ENCODE assay signal across 9 mouse cellular contexts in the genomic region with DNA sequence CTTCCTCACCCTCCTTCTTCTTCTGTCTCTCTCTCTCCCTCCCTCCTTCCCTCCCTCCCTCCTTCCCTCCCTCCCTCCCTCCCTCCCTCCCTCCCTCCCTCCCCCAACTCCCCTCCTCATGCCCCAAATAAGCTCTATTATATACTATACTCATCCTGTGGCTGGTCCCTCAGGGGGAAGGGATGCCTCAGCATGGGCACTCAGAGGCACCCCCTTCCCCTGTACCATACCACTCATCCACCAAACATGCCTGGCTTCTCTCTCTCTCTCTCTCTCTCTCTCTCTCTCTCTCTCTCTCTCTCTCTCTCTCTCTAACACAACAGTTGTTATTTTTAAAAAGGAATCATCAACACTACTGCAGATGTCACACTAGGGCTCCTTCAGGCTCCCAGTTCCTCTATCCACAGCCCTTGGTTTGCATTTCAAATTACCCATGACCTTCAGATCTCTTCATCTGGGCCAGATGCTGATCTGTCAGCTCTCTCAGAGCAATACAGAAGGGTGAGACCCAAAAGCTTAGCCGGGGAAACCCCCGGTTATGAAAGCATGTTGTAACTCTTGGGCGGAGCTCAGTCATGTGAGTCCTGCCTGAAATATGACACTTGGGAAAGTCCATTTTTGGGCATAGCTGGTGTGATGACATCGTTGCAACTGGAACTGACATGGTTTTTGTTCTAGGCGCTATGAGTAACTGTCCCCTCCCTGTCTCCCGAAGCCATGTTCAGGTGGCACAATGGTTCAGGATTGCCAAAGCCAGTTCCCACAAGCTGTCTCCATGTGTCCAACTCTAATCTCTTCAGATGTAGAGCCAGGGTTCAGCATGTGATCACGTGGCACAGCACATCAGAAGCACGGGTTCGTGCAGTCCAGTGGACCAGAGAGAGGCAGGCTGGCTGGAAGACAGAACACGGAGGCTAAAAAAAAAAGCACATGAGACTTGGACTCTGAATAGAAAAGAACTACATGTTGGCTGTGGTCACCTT. TPM values are rescaled to one million over a fixed set of nuclear protein-coding genes. Genes with fewer than 3 reads are reported as not detected.
DNase-seq lines count a peak whose midpoint lies in the region; ATAC-seq and TF ChIP-seq lines count a peak whose summit lies in the region.
"Had no signal": no experiment of that assay in that cellular context is flagged by ENCODE, and none has a peak within 500 bp of the region (broad histone marks: within the 10 kb centered on the region; RNA-seq: fewer than 3 reads in every experiment).

No protein-coding gene starts in this region.

- H3K9me3 ChIP-seq in hindbrain, embryonic 10.5 days, result no peaks in the 10 kb centered on the region
- no peaks in the 10 kb centered on the region for H3K9me3 ChIP-seq in hindbrain, embryonic 12.5 days (replicated peaks)
- no peaks in the 10 kb centered on the region for H3K9me3 ChIP-seq in heart, embryonic 16.5 days (replicated peaks; ENCODE audit: control insufficient read depth, low read length)
- no peaks in the 10 kb centered on the region for H3K9me3 ChIP-seq in lung, embryonic 14.5 days (ENCODE audit: low read depth, low read length)
- H3K9me3 ChIP-seq: midbrain, embryonic 12.5 days had no signal

- no peak for TF ChIP-seq CTCF in lung, embryonic 14.5 days (IDR thresholded peaks at IDR 0.05; ENCODE audit: low read depth)

- no peak overlapping the region for H3K9ac ChIP-seq in hindbrain, embryonic 12.5 days
- no peak overlapping the region; the same call in 1 of the 2 replicates for H3K9ac ChIP-seq in heart, embryonic 16.5 days (ENCODE audit: low read length)
- H3K9ac ChIP-seq in lung, embryonic 14.5 days, result no peak overlapping the region
- H3K9ac ChIP-seq: midbrain, embryonic 12.5 days had no signal

- H3K4me2 ChIP-seq in hindbrain, embryonic 12.5 days (replicated peaks), result no peak overlapping the region
- no peak overlapping the region for H3K4me2 ChIP-seq in heart, embryonic 16.5 days (ENCODE audit: low read depth, low read length)
- H3K4me2 ChIP-seq in lung, embryonic 14.5 days, result peak overlapping the region; percentile 23; the same call in 1 of the 2 replicates
- H3K4me2 ChIP-seq: midbrain, embryonic 12.5 days had no signal

- H3K27ac ChIP-seq in hindbrain, embryonic 10.5 days, result no peak overlapping the region
- H3K27ac ChIP-seq in hindbrain, embryonic 12.5 days, result no peak overlapping the region
- no peak overlapping the region for H3K27ac ChIP-seq in heart, embryonic 16.5 days (ENCODE audit: low read length)
- H3K27ac ChIP-seq in lung, embryonic 14.5 days (ENCODE audit: low read depth), result no peak overlapping the region
- H3K27ac ChIP-seq: midbrain, embryonic 12.5 days had no signal

- no peak for ATAC-seq in hindbrain, embryonic 12.5 days (ENCODE audit: low FRiP score)
- peak; percentile 99 for ATAC-seq in activated CD4-positive, CD25-positive, alpha-beta regulatory T cell, adult 4 months
- ATAC-seq in heart, embryonic 16.5 days (replicated peaks; ENCODE audit: extremely low read depth, insufficient read depth, low FRiP score), result 0 out of 2 replicates have a peak, but pooled peaks have one; percentile 32
- ATAC-seq in lung, embryonic 14.5 days (ENCODE audit: insufficient read depth), result peak; percentile 79

- no peak overlapping the region for H3K4me3 ChIP-seq in hindbrain, embryonic 10.5 days
- no peak overlapping the region for H3K4me3 ChIP-seq in hindbrain, embryonic 12.5 days
- no peak overlapping the region for H3K4me3 ChIP-seq in heart, embryonic 16.5 days (ENCODE audit: low read length)
- no peak overlapping the region for H3K4me3 ChIP-seq in lung, embryonic 14.5 days (ENCODE audit: low read depth, low read length)
- H3K4me3 ChIP-seq: midbrain, embryonic 12.5 days had no signal

- 81% methylated on average over 10 of the region's 10 CpGs for WGBS in hindbrain, embryonic 10.5 days
- WGBS in hindbrain, embryonic 12.5 days, result 77% methylated on average over 10 of the region's 10 CpGs
- WGBS in heart, embryonic 16.5 days, result 67% methylated on average over 10 of the region's 10 CpGs
- WGBS in lung, embryonic 14.5 days, result 58% methylated on average over 10 of the region's 10 CpGs

- intact Hi-C loops in left cerebral cortex, postnatal 4 days (cut with DNase I), result no loop called here

- no peaks in the 10 kb centered on the region for H3K36me3 ChIP-seq in hindbrain, embryonic 10.5 days
- H3K36me3 ChIP-seq in hindbrain, embryonic 12.5 days, result no peaks in the 10 kb centered on the region
- no peaks in the 10 kb centered on the region for H3K36me3 ChIP-seq in heart, embryonic 16.5 days (ENCODE audit: control insufficient read depth, insufficient read depth)
- no peaks in the 10 kb centered on the region for H3K36me3 ChIP-seq in lung, embryonic 14.5 days (ENCODE audit: insufficient read depth)
- H3K36me3 ChIP-seq: midbrain, embryonic 12.5 days had no signal

- H3K4me1 ChIP-seq in hindbrain, embryonic 10.5 days (replicated peaks), result peaks cover 6% of the 10 kb centered on the region; the same call in 1 of the 2 replicates
- H3K4me1 ChIP-seq in hindbrain, embryonic 12.5 days, result no peaks in the 10 kb centered on the region
- H3K4me1 ChIP-seq in heart, embryonic 16.5 days (ENCODE audit: control insufficient read depth, insufficient read depth, low read length), result peaks cover 5% of the 10 kb centered on the region
- 0 out of 2 replicates have a peak, but pooled peaks cover 2% of the 10 kb centered on the region for H3K4me1 ChIP-seq in lung, embryonic 14.5 days (ENCODE audit: insufficient read depth)
- H3K4me1 ChIP-seq: midbrain, embryonic 12.5 days had no signal

- DNase-seq in hindbrain, embryonic 10.5 days (ENCODE audit: low spot score), result peak; percentile 11
- peak; percentile 86 for DNase-seq in lung, embryonic 14.5 days
- DNase-seq in spleen, postnatal 36 days (ENCODE audit: low spot score in 2 of 2), result peak; percentile 91 to 94
- DNase-seq in layer of hippocampus, adult 9-10 months (ENCODE audit: low spot score), result no peak
- DNase-seq in left cerebral cortex, postnatal 4 days, result no peak

- no peaks in the 10 kb centered on the region for H3K27me3 ChIP-seq in hindbrain, embryonic 10.5 days (ENCODE audit: insufficient read depth, poor library complexity, severe bottlenecking)
- H3K27me3 ChIP-seq in hindbrain, embryonic 12.5 days, result no peaks in the 10 kb centered on the region
- no peaks in the 10 kb centered on the region for H3K27me3 ChIP-seq in heart, embryonic 16.5 days (ENCODE audit: control insufficient read depth, insufficient read depth, low read length)
- H3K27me3 ChIP-seq in lung, embryonic 14.5 days (ENCODE audit: insufficient read depth, low read length), result no peaks in the 10 kb centered on the region
- H3K27me3 ChIP-seq: midbrain, embryonic 12.5 days had no signal

RNA-seq across cellular contexts. Expression of gene Ets2, which starts 26.9 kb away (rescaled TPM):
- 19.6 and 23.9 TPM in 2 replicates for polyA plus RNA-seq in hindbrain, embryonic 10.5 days (2016; fragmentation: Nextera tagmentation; extraction: Ambion mirVana)
- 44.6 and 47.9 TPM in 2 replicates for polyA plus RNA-seq in hindbrain, embryonic 12.5 days (2016; fragmentation: Nextera tagmentation; extraction: Ambion mirVana)
- 1 to 10 TPM; 4.2 to 4.3 TPM for polyA plus RNA-seq in activated CD4-positive, CD25-positive, alpha-beta regulatory T cell, adult 4 months (2017; shearing (Covaris generic))
- 71.1 and 73.6 TPM in 2 replicates for polyA plus RNA-seq in heart, embryonic 16.5 days (2015; fragmentation: Nextera tagmentation; extraction: Ambion mirVana)
- 72.6 and 74.7 TPM in 2 replicates for polyA plus RNA-seq in lung, embryonic 14.5 days (2014; fragmentation: Nextera tagmentation; extraction: Ambion mirVana)
- 10 to 100 TPM; 42.5 to 44.0 TPM for total RNA-seq in left cerebral cortex, postnatal 4 days (2021)

Comparison
In these comparisons a context has a peak if more than half of its experiments do, and no peak if none do; other contexts are left out.
1. DNase-seq: peak in hindbrain, embryonic 10.5 days (single experiment), lung, embryonic 14.5 days (single experiment) and spleen, postnatal 36 days (2 of 2); none in layer of hippocampus, adult 9-10 months (single experiment) and left cerebral cortex, postnatal 4 days (single experiment).